Mouse (Mus musculus) T-helper 1 cell (primary cell): ENCODE data around the gene Rhox4f.
"Not testable (repeated sequence)": the region's sequence is repeated elsewhere in the genome, so short reads cannot be mapped to it uniquely, and the experiment has no call there.

ENCODE experiments used
- in situ Hi-C: fragments of 300-600 bp; cut with MboI, MseI; formaldehyde crosslinking; loops from one replicate; pipeline ENCODE4 v1.15.1; 2025; ENCODE audit warnings: high pct_unique_total_duplicates

Gene Rhox4f

DNA sequence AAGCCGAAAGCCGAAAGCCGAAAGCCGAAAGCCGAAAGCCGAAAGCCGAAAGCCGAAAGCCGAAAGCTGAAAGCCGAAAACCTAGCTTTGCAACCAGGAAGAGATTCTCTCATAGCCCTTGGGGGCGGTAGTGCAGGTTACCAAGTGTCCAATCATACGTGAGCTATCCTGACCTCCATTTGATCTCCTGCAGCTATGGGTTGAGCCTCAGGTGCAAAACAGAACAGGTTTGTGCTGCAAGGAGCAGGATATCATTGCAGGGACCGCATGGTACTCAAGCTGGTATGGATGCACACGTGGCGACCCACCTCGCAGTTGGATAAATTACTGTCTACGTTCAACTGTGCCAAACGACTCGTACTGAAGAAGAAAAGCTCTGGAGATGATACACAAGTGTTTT lies at the start of gene Rhox4f:
TSS of gene Rhox4f (minus strand) at position 101 of the 400 bp plus-strand sequence.
- in situ Hi-C loops: not testable (repeated sequence)

DNA sequence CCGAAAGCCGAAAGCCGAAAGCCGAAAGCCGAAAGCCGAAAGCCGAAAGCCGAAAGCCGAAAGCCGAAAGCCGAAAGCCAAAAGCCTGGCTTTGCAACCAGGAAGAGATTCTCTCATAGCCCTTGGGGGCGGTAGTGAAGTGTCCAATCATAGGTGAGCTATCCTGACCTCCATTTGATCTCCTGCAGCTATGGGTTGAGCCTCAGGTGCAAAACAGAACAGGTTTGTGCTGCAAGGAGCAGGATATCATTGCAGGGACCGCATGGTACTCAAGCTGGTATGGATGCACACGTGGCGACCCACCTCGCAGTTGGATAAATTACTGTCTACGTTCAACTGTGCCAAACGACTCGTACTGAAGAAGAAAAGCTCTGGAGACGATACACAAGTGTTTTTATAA lies 43.7 kb upstream of the Rhox4f start, which contains the start of gene Rhox4g:
TSS of gene Rhox4g (minus strand) at position 101 of the 400 bp plus-strand sequence.
- in situ Hi-C loops: not testable (repeated sequence)

DNA sequence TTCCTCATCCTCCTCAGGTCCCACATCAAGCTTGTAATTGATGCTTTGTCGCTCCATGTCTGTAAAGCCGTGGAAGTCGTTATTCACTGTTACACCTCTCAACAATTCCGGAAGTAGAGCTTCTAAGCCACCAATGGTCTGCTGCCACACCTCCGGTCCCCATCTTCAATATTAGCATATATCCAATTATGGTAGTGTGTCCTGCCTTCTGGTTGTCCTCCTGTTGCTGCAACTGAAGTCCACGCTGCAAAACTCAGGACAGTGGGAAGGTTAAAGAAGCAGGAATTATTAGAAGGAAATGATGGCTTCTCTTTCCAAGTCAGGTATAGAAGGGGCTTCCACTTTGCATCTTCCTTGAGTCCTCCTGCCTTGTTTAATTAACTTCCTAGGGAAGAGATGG lies 35.9 kb upstream of the Rhox4f start, which contains the start of gene Rhox2g:
TSS of gene Rhox2g (minus strand) at position 101 of the 400 bp plus-strand sequence.
- in situ Hi-C loops: not testable (repeated sequence)

DNA sequence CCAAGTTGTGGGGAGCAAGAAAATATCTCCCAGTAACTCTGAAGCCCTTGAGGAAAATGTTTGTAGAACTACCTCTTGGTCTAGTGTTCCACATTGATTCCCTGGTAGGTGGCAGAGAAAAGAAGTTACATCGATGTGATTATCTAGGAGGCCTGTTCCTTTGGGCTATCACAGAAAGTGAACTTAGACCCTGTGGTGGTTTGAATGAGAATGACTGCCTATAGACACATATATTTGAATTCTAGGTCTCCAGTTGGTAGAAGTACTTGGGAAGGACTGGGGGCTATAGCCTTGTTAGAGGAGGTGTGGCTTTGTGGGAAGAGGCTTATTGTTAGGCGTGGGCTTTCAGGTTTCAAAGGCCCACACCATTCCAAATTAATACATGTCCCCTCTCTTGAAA lies 21.0 kb upstream of the Rhox4f start, which contains the start of gene Rhox3g:
TSS of gene Rhox3g (minus strand) at position 101 of the 400 bp plus-strand sequence.
- in situ Hi-C loops: not testable (repeated sequence)

DNA sequence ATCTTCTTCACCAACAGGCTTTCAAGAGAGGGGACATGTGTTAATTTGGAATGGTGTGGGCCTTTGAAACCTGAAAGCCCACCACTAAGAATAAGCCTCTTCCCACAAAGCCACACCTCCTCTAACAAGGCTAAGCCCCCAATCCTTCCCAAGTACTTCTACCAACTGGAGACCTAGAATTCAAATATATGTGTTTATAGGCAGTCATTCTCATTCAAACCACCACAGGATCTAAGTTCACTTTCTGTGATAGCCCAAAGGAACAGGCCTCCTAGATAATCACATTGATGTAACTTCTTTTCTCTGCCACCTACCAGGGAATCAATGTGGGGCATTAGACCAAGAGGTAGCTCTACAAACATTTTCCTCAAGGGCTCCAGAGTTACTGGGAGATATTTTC lies 26.8 kb downstream of the Rhox4f start, which contains the start of gene Rhox3f:
TSS of gene Rhox3f (plus strand) at position 301 of the 400 bp plus-strand sequence.
- in situ Hi-C loops: loop anchor here (25.0 kb wide), 1 partner anchor 232 kb away; the partner anchor contains the start of gene Rhox5

DNA sequence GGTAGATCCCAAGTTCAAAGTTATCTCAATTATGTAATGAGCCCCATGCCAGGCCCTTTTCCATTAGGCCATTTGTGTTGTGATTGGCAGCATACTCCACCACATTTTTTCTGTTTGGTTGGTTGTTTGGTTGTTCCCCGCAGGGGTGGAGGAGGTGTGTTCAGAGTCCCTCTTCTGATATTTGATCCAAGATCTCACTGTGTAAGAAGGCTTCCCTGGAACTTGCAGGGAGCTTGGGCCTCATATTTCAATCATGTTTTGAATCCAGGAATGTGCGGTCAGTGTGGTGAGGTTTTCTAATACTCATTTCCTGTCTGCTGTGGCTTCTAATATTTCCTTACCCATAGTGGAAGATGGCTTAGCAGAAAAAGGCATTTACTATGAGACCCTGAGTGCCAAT lies 34.9 kb downstream of the Rhox4f start:
- in situ Hi-C loops: loop anchor here (5.0 kb wide), 1 partner anchor 120 kb away; the partner anchor contains the start of gene Rhox2c

DNA sequence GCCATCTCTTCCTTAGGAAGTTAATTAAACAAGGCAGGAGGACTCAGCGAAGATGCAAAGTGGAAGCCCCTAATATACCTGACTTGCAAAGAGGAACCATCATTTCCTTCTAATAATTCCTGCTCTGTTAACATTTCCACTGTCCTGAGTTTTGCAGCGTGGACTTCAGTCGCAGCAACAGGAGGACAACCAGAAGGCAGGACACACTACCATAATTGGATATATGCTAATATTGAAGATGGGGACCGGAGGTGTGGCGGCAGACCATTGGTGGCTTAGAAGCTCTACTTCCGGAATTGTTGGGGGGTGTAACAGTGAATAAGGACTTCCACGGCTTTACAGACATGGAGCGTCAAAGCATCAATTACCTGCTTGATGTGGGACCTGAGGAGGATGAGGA lies 36.4 kb downstream of the Rhox4f start, which contains the start of gene Rhox2f:
TSS of gene Rhox2f (plus strand) at position 301 of the 400 bp plus-strand sequence.
- in situ Hi-C loops: loop anchor here (5.0 kb wide), 1 partner anchor 119 kb away; the partner anchor contains the start of gene Rhox2c

DNA sequence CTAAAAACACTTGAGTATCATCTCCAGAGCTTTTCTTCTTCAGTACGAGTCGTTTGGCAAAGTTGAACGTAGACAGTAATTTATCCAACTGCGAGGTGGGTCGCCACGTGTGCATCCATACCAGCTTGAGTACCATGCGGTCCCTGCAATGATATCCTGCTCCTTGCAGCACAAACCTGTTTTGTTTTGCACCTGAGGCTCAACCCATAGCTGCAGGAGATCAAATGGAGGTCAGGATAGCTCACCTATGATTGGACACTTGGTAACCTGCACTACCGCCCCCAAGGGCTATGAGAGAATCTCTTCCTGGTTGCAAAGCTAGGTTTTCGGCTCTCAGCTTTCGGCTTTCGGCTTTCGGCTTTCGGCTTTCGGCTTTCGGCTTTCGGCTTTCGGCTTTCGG lies 50.4 kb downstream of the Rhox4f start, which contains the start of gene Rhox4e:
TSS of gene Rhox4e (plus strand) at position 301 of the 400 bp plus-strand sequence.
- in situ Hi-C loops: not testable (repeated sequence)
